Mouse (Mus musculus) left cerebral cortex, postnatal 36 days (tissue): ENCODE results near the gene Arpc5. TPM values are rescaled to one million over a fixed set of nuclear protein-coding genes. Genes with fewer than 3 reads are reported as not detected.

Experiments
- DNase-seq, 2 experiments: peaks; one replicate each; pipeline ENCODE4 v3.0.0; 2021 to 2022; ENCODE audit warnings: low spot score in 2 of 2, mixed read lengths in 1 of 2
- intact Hi-C: fragments of 180-260 bp; cut with DNase I; formaldehyde crosslinking; loops from one replicate; pipeline ENCODE4 v1.15.1; 2025
- total RNA-seq, 2 experiments: library from RNA; stranded (reverse); gene quantifications; 2 replicates each; pipeline ENCODE4 v1.2.3; 2021

Gene Arpc5
- total RNA-seq, 2 experiments from 2014 or later, result 88.8 to 93.4 TPM

DNA sequence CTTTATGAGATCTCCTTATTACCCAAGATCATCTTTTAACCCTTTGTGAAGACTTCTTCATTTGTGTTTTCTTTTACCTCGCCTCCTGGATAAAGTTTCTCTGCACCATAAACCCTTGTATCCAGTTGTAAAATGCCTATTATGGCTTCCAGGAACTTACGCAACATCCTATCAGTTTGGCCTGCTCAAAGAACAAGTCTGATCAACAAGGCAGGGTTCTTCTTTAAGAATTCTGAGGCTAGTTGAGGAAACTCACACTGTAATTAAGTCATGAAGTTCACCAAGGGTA lies 42.0 kb downstream of the Arpc5 start:
- no peak for DNase-seq
- intact Hi-C loops, result no loop called here

DNA sequence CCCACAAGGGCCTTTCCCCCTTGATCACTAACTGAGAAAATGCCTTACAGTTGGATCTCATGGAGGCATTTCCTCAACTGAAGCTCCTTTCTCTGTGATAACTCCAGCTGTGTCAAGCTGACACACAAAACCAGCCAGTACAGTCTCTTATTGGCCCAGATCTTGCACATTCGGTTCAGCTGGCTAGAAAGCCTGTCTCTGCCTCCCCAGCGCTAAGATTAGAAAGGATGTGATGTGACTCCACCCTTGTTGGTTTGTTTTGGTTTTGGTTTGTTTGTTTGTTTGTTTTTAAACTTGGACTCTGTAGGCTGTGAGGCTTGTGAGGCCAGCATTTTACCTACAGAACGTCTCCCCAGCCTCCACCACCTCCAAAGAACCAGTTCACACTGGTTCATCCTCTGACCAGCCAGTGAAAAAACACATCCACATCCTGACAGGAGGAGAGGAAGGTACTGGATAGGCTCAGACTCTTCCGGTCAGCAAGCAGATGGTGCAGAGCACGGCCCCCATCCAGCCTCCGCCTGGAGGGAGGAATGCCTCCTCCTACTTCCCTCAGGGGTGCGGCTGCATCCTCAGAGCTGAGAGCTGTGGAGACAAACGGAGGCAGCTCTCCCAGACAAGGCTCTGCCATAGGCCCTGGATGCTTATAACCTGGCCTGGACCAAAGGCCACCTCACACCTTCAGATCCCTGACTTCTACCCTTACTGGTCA lies 43.4 kb downstream of the Arpc5 start:
- no peak for DNase-seq
- intact Hi-C loops, result no loop called here

DNA sequence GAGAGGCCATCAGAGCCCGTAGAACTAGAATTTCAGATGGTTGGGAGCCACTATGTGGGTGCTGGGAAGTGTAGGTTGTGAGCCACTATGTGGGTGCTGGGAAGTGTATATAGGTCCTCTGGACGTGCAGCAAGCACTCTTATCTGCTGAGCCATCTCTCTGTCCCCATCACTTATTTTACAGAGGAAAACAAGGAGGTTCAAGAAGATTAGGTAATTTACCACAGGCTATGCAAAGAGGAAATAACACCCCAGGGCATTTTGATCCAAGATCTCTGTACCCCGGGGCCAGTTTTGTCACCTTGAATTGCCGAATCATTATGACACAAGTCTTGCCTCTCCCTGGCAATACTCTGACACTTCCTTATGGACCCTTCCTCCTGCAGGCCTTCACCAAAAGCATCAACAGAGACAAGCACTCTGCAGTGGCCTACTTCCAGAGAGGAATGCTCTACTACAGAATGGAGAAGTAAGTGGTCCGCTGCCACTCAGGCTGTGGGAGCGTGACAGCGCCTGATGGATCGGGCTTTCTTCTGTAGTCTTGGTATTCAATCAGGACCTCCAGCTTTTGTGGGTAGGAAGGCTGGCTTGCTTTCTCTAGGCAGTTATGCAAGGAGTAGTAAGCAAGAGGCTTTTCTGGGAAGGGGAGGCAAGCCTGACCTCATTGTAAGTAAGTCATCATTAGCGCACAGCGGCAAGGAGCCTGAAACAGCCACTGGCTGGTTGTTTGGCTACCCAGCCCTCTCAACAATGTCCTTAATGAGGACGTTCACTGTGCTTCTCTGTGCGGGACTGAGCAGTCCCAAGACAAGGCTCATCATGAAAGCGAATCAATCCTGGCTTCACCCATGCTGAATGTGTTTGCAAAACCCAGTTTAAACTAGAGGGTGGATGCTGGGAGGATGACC lies 44.4 kb downstream of the Arpc5 start:
- no peak for DNase-seq
- intact Hi-C loops, result no loop called here

DNA sequence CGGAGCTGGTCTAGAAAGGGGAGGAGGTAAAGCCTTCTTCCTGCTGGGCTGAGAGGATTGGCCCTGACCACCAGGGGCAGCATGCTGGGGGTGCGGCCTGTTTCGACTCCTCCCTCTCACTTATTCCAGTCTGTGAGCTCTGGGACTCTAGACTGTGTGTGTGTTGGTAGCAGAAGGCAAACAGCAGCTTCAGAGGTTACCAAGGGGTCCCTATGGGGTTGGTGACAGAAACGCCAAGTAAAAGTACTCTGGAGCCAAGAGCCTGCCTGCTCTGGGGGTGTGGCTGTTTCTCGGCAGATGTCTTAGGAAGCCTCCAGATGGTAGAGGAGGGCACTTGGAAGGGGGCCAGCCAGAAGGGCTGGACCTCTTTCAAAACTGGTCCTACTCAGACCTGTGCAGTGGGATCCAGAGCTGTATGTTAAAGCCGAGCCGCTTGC lies 48.9 kb downstream of the Arpc5 start:
- intact Hi-C loops, result loop anchor here (5.0 kb wide), 1 partner anchor 48 kb away; the partner anchor contains the start of genes Arpc5 and Rgl1
- no peak for DNase-seq

DNA sequence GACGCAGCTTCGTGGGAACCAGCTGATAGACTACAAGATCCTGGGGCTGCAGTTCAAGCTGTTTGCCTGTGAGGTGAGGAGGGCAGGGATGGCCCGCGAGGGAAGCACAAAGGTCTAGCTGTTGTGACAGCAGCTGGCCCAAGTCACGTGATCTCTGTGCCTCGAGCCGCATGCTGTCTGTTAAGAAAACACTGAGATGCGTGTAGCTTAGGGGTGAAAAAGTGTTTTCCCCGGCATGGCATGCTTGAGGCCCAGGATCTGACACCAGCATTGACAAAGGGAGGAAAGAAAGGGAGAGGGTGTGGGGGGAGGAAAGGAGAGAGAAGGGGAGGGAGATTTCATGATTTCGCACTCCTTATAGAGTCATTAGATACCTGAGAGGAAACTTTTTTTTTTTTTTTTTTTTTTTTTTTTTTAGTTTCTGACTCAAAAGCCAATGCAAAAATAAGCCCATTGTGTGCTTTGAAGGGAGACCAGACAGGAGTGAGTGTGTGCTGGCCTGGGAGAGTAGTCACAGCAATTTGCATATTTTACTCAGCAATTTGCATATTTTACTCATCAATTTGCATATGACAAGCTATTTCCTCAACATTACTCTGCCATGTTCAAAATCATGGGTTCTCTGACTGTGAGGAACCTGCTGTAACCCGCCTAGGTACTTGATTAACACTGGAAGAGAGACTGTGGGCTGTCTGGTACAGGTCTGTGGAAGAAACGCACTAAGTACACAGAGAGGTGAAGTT lies 50.9 kb downstream of the Arpc5 start:
- DNase-seq, result no peak
- intact Hi-C loops, result loop anchor here (5.0 kb wide), 1 partner anchor 50 kb away; the partner anchor contains the start of genes Arpc5 and Rgl1

DNA sequence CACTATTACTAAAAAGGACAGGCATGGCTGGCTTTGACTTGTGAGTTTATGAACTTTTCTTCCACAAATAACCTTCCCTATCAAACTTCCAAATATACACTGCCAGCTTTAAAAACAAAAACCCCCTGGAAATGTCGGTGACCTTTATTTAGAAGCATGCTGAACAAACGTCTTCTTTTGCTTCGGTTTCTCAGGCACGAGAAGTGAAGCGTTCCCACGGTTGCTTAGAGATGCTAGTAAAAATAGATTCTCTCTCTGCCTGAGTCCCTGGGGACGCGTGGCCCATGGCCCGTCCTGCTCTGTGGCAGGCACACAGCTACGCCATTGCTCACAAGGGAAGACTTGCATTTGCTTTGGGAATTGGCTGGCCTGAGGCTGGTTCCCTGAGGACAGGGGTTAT lies 51.5 kb downstream of the Arpc5 start:
- intact Hi-C loops, result loop anchor here (5.0 kb wide), 1 partner anchor 50 kb away; the partner anchor contains the start of genes Arpc5 and Rgl1
- no peak for DNase-seq

DNA sequence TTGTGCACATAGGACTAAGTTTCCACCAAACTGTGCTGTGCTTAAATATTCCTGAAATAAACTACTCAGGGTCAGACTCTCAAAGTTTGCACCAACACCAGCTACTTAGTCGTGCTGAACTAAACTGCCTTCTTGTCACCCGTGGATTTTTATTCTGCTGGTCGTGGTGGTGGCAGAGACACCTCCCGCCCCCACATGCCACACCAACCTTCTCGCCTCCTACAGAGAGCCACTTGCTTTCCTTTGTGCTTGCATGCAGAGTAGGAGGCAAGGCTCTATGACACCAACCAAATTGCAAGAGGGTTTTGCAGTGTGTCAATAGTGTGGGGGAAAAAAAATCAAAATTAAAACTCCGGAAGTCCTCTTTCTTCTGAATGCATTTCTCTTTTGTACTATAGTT lies 53.2 kb downstream of the Arpc5 start:
- intact Hi-C loops, result loop anchor here (5.0 kb wide), 1 partner anchor 52 kb away; the partner anchor contains the start of genes Arpc5 and Rgl1
- DNase-seq, result no peak

DNA sequence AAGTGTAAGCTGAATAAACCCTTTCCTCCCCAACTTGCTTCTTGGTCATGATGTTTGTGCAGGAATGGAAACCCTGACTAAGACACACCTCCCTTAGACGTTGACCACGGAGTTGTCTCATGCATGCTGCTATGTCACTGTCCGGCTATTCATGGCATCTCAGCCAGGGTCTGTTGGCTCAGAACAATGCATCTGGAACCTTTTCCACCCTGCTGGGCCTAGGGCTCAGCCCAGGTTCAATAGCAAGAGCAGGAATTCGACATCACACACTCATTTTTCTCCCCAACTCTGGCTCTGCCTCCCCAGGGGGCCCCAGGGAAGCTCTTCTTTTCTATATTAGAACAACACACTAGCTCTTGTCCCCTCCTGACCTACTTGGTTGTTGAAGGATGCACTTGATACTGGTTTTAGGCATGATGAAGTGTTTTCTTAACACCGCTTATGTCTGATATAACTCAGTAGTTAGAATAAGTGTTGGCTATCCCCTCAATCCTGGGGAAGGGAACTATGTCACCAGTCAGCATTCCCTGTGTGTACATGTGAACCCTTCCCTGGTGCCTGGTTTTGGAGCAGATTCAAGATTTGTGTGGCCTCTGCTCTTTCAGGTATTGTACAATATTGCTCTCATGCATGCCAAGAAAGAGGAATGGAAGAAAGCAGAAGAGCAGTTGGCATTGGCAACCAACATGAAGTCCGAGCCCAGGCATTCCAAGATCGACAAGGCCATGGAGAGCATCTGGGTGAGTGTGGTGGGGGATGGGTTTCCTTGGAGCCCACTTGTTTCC lies 54.8 kb downstream of the Arpc5 start:
- intact Hi-C loops, result no loop called here
- DNase-seq, result no peak

DNA sequence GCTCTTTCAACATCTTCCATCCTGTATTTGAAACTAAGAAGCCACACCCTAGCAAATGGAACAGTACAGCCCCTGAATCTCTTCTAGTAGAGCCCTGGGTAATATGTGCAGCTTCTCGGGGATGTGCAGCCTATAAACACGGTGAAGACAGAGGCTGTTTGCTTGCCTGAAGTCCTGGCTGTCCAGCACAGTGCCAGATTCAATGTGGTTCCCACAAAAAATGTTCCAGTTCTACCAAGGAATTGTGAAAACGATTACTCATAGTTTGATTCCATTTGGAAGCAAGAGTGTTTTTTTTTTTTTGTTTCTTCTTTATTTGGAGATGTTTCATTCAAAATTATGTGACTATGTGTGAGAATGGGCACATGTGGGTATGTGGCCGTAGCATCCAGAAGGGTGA lies 55.4 kb downstream of the Arpc5 start:
- DNase-seq, result no peak

DNA sequence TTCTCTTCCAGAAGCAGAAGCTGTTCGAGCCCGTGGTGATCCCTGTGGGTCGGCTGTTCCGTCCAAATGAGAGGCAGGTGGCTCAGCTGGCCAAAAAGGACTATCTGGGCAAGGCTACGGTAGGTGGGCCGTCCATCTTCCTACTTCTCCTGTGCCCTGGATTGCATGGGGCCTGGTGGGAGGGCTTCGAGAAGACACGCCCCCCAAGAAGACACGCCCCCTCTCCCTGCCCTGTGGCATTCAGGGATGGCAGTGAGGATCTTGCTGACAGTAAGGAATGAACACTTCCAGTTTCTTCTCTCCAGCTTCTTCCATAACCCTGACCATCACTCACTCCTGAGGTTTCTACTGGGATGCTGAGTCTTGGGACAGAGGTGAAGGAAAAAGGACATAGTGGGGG lies 57.9 kb downstream of the Arpc5 start:
- intact Hi-C loops, result no loop called here
- DNase-seq, result no peak

More for the DNA sequence above, 55.4 kb downstream of the Arpc5 start:
- intact Hi-C loops, result no loop called here

Other genes starting within 250 kb of the Arpc5 start
- gene Apobec4, start 16.0 kb upstream of the Arpc5 start, total RNA-seq, result not detected
- gene Rgl1, start 191 bp upstream of the Arpc5 start, total RNA-seq, result 100 to 1,000 TPM; 112 to 120 TPM
- gene Ncf2, start 33.7 kb downstream of the Arpc5 start, total RNA-seq, result 1 to 10 TPM; 2.7 to 3.0 TPM
- 100 to 1,000 TPM in 1 of 2 experiments, 10 to 100 TPM in 1; 87.6 to 103 TPM for gene Smg7, start 136.1 kb downstream of the Arpc5 start, total RNA-seq
- 100 to 1,000 TPM; 159 to 161 TPM for gene Nmnat2, start 188.5 kb downstream of the Arpc5 start, total RNA-seq